10 mouse cellular contexts compared by ENCODE assay signal in the genomic region with DNA sequence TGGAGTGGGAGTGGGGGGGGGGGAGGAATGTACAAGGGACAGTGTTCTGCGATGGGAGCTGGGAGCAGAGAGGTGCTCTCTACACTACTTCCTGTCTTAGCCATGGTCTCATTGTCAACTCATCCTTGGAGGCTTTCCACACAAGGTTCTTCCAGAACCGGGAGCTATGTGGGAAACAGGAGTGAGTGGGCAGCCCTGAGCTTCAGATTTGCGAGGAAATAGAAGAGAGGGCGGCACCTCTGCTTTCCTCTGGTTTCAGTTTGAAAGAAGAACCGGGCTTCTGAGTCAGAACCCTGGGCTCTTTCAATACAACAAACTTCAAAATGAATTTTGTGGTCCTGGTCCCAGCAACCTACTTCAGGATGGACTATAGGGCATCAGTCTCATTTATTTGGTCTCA.
"Had no signal": no experiment of that assay in that cellular context is flagged by ENCODE, and none has a peak within 500 bp of the region (broad histone marks: within the 10 kb centered on the region; RNA-seq: fewer than 3 reads in every experiment).

No protein-coding gene starts in this region.

- H3K4me1 ChIP-seq: liver, embryonic 13.5 days had no signal

- DNase-seq: kidney, adult 2 months; kidney, postnatal 25 days; liver, embryonic 13.5 days; lung, adult 2 months; lung, postnatal 14 days; lung, postnatal 4 days; midbrain, embryonic 14.5 days; thymus, adult 2 months; thymus, postnatal 14 days had no signal

- H3K27me3 ChIP-seq: liver, embryonic 13.5 days had no signal

- H3K9me3 ChIP-seq: liver, embryonic 13.5 days had no signal

- H3K27ac ChIP-seq: kidney, postnatal 0 days; liver, embryonic 13.5 days had no signal

- H3K4me3 ChIP-seq: liver, embryonic 13.5 days had no signal

- H3K36me3 ChIP-seq: liver, embryonic 13.5 days had no signal
